Mouse (Mus musculus) urinary bladder, postnatal 25 days (tissue): Measurements from ENCODE around the gene Ptger1.

ENCODE experiments used
- DNase-seq: peaks from one replicate; pipeline ENCODE4 v3.0.0; 2022; ENCODE audit warnings: low spot score

Gene Ptger1

DNA sequence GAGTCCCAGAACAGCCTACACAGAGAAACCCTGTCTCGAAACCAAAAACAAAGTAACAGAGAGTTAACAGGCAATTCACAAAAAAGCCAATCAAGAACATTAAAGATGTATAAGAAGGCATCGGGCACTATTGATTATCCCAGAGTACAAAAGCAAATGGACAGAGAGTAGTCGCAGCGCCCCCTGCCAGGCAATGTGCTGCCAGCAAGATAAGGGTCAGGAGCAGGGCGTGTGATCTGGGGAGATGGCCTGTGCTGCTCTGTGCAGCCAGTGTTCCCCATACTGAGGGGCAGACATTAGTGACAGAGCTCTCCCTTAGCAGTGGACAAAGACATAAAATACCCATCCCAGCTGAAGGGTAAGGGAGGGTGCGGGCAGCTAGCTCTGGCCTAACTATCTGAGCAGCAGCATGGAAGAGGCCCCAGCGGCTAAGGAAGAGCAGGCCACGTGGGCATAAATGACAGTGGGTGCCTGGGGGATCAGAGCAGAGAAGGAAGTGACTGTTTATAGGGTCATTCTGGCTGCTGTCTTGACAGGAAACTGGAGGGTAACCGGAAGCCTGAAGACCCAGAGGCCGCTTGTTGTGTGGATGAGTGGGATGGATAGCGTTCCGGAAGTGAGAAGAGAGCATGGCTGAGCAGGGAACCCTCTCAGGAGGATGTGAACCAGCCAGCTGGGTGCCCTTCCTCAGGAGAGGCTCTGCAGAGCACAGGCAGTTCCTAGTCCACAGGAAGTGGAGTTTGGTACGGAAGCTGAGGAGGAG, 9.8 kb upstream of the Ptger1 start:
- no peak for DNase-seq

DNA sequence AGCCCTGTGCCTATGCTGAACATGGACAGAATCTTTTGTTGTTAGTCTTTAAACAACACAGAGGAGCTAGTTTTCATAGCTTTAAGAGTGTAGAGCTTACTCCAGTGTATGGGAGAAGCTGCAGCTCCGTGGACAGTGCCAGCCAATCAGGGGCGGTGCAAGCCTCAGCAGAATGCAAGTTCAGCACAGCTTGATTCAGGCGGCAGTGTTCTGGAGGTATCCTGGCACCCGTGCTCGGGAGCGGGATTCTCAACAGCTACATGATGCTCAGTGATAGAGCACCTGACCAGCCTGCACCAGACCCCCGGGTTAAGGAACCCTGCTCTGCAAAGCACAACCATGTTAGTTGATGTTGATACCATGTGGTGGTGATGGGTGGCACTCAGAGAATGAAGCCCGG, 5.9 kb upstream of the Ptger1 start:
- DNase-seq = no peak

DNA sequence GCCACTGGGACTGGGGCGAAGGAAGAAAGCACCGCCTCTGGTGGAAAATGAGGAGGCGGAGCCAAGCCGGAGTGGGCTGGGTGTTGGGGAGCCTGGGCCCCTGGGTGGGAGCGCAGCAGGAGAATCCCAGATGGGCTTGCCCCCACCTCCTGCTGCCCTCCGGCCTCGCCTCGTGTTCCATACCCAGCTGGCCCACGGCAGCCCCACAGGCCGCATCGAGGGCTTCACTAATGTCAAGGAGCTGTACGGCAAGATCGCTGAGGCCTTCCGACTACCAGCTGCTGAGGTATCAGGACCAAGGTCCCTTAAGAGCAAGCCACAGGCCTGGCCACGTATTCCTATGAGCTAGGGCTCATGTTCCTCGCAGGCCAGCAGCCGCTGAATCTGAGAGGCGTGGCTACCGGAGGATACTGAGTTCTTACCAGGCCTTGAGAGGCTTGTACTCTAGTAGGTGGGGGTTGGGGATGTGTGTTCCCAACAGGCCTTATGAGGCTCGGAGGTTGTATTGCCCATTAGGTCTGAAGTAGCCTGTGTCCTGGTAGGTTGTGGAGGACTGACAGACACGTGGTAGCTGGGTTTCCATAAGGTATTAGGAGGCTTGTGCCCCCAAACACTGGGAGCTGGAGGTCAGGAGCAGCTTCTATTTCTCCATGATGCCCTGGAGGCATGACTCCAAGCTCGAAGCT, 5.3 kb upstream of the Ptger1 start:
- DNase-seq = no peak

DNA sequence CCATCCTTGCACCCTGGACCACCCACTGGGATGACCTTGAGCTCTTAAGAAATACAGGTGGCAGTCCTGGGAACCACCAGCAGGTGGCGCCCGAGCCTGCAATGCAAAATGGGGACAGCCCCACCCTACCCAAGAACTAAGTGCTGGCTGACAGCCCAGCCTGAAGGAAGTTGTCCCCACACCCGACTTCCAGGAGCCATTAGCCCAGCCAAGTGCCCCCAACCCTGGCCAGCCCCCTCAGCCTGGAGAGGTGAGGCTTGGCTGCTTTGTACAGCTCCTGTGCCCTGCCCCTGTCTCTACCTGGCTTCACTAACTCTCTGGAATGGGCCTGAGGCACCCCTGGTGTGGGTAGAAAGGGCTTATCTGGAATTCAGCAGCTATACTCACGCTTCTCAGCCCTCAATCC, 4.1 kb upstream of the Ptger1 start:
- DNase-seq = peak; percentile 93

DNA sequence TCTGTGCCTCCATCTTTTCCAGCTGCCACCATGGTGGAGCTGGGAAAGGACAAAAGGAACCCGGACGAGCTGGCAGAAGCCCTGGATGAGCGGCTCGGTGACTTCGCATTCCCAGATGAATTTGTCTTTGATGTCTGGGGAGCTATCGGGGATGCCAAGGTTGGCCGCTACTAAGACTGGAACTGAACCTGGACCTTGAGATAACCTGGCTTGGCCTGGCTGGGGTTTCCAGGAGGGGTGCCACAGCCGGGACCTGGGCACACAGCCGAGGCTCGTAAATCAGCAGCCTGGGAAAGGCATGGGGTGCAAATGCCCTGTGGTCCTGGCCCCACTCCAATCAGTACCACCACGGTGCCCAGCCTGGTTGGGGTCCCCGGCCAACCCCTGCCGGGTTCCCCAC, 2.4 kb upstream of the Ptger1 start:
- no peak for DNase-seq

DNA sequence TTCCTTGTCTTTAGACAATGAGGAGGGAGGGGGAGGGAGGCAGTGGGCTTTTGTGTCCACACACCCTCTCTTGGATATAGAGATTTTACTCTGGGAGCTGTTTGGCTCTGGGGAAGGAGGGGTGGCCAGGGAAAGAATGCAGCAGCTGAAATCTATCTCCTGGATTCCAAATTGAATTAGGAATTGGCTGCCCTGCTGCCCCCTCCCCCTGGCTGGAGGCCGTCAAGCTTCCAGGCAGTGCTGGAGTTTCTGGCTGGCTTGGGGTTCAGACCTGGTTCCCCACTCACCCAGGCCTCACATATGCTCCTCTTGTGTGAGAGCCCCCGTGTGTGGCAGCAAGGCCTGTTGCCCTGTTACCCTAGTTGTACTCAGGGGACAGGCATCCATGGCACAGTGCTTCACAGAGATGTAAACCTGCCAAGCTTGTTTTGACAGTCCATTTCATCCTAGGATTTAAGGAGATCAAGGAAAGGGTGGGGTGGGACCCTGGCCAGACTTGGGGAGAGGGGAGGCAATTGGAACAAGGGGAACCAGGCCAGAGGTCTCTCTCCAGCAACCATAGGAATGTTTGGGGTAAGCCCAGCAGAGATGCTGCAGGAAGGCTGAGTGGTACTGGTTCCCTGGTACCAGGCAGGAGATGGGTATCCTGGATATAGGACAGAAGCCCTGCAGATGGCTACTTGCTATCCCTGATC, 1.4 kb upstream of the Ptger1 start:
- no peak for DNase-seq

DNA sequence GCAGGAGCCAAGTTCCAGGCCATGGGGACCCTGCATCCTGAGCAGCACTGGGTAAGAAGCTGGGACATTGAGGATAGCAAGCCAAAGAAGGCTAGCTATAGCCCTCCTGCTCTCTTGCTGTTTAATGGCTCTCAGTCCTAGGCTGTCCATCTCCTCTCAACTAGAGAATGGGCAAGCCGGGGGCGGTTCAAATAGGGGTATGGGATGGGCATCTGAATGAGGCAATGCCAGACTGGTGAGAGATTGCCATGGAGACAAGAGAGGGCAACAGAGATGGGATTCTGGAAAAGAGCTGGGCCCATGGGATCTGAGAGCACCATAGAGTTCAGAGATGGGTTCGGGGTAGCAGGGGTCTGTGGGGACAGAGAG, 372 bp downstream of the Ptger1 start:
- no peak for DNase-seq

DNA sequence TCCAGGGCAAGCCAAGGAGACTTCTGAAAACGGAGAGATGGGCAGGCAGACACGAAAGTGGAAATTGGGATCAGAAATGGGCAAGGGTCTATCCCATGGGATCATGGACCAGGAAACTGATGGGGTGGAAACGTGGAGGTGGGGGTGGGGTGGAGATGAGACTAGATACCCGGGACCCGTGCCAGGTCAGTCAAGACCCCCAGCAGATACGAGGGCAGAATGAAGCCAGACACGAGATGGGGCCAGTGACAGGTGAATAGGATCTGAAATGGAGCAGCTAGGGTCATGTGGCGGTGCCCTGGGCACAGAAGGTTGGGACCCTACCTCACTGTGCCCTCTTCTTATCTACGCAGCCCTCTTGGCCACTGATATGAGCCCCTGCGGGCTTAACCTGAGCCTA, 1.0 kb downstream of the Ptger1 start:
- DNase-seq = no peak

DNA sequence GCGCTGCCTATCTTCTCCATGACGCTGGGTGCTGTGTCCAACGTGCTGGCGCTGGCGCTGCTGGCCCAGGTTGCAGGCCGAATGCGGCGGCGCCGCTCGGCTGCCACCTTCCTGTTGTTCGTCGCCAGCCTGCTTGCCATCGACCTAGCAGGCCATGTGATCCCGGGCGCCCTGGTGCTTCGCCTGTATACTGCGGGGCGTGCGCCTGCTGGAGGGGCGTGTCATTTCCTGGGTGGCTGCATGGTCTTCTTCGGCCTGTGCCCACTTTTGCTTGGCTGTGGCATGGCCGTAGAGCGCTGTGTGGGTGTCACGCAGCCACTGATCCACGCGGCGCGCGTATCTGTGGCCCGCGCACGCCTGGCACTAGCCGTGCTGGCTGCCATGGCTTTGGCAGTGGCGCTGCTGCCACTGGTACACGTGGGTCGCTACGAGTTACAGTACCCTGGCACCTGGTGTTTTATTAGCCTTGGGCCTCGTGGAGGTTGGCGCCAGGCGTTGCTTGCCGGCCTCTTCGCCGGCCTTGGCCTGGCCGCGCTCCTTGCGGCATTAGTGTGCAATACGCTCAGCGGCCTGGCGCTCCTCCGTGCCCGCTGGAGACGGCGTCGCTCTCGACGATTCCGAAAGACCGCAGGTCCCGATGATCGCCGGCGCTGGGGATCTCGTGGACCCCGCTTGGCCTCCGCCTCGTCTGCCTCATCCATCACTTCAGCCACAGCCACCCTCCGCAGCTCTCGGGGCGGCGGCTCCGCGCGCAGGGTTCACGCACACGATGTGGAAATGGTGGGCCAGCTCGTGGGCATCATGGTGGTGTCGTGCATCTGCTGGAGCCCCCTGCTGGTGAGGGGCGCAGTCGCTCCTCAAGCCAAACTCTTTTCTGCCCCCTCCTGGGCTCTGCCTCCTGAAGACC, 1.8 kb downstream of the Ptger1 start:
- peak; percentile 51 for DNase-seq

DNA sequence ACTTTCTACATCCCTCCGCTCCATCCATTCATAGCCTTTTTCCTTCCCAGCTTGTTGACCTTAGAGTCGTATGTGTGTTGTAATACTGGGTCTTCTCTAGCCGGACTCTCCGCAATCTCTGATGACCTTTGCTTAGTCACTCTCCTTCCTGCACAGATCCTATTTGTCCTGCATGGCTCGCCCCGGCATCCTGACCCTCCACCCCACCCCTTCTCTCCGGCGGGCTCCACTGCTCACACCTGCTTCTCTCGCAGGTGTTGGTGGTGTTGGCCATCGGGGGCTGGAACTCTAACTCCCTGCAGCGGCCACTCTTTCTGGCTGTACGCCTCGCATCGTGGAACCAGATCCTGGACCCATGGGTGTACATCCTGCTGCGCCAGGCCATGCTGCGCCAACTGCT, 2.5 kb downstream of the Ptger1 start:
- DNase-seq = no peak

DNA sequence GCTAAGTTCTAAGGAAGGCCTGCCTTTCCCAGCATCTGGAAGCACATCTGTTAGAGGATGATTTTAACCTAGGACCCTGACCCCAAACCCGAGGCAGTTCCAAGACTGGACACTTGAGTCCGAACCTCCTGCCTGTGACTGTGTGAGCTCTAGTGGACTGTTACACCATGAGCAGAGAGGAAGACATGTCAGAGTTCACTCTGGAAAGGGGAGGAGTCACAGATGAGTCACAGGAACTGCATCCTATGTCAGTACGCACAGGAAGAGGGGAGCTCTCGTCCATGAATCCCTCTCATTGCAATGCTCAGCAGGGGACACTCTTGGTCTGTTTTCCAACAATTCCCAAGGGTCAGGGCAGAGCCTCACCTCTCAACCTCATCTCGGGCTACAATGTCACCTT, 6.5 kb downstream of the Ptger1 start:
- no peak for DNase-seq

DNA sequence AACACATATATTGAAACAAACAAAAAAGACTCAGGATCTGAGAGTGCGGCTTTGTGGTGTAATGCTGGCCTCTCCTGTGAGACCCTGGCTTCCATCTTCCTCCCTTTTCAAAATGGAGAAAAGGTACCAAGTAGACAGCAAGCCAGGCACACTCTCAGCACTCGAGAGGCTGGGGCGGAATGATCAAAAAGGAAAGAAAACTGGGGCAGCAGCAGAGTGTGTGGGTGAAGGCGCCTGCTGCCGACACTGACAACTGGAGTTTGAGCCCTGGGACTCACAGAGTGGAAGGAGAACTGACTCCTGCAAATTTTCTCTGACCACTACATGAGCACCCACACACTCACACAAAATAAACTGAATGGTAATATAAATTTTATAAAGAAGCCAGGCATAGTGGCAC, 8.0 kb downstream of the Ptger1 start:
- no peak for DNase-seq

DNA sequence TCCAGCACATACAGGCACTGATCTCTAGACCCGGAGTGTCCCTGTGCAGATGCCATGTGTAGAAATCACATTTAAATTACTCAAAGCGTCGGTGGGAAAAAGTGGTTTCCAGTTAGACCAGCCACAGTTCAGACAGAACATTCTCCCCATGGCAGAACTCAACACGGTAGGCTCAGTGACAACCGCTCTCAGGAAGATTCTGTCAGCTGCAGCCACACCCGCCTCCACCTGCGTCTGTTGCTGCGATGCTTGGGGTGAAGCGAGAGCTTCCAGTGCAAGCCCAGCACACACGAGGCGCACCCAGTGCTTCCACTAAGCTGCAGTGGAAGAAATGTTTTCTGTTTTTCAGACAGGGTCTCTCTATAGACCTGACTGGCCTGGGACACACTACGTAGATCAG, 13.4 kb downstream of the Ptger1 start:
- DNase-seq = no peak

DNA sequence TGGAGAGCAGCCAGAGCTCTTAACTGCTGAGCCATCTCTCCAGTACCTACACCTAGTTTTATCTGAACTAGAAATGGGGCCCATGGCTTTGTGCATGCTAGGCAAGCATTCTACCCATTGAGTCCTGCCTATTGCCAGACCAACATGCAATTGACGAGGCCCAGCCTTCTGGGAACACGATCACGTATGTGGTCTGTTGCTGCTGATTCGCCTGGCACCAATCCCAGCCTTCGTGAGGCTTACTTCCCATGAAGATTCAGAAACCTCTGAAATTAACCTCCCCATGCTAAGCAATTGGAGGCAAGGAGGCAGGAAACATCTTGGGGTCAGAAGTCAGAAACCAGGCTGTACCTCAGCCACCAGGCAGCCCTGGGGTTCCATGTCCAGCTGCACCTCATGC, 14.1 kb downstream of the Ptger1 start:
- DNase-seq = no peak

DNA sequence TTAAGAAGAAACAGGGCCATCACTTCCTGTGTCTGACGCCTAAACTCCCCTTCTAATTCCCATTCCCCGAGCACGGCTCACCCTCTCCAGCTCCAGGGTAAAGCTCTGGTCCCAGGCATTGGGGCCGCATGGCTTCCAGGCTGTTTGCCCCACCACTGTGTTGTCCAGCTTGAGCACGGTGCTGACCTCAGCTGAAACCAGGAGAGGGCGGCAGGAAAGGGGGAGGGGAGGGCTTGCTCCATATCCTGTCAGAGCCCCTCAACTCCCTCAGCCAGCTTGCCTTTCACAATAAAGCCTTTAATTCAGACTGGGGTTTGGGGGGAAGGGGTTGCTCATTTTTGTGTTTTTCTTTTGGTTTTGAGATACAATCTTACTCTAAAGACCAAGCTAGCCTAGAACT, 14.6 kb downstream of the Ptger1 start:
- DNase-seq = no peak

DNA sequence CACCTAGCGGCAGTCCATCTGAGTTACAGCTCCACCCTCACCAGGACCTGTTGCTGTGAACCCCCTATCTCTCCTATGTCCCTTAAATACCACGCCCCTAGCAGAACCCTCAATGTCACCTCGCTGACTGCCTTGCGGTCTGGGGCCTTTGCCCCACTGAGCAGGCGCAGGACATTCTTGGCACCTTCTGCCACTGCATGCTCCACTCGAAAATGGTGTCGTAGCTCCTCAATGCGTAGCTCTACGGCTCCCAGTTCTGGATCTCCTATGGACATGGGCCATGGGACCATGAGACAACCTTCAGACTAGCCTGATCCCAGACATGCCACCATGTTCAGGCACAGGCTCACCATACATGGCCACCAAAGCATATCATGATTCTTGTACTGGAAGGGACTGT, 18.0 kb downstream of the Ptger1 start:
- DNase-seq = no peak

DNA sequence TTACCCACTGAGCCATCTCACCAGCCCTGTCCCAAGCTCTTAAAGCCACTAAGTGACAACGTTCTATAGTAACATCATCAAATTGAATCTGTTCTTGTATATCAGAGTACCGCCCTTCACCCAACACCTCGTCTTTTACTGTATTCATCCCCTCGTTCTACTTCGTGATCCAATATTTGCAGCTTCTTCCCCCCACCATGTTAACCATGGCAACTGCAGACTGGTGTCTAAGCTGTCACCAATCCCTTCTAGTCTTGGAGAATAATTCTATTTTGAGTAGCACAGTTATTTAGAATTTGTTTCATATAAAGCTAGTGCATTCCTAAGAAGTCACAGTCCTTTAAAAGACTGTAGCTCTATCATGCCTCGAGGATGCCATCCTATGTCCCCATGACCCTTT, 22.8 kb downstream of the Ptger1 start:
- DNase-seq = no peak

DNA sequence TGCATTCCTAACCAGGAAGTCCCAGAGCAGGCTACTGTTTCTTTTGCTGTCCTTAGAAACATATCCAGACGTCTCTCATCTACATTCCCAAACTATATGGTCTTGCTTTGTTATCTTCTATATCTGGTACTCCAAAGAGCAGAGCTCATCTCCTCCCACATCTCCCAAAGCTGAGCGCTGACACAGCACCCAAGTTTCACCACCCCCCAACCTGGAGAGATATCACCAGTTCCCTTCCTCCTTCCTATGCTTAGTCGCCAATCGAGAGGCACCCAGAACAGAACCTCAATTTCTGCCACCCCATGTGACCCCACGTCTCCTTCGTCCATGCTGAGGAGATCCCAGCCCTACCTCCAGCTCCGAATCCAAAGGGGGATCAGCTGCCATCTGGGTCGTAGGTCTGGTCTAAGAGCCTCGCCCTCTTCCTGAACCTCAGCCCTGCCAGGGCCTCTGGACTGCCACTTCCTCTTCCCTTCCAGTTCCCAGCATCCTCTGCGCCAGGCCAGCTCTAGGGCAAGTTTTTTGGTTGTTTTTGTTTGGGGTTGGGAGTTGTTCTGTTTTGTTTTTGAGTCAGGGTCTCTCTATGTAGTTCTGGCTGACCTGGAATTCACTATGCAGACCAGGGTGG, 27.2 kb downstream of the Ptger1 start:
- DNase-seq = no peak

DNA sequence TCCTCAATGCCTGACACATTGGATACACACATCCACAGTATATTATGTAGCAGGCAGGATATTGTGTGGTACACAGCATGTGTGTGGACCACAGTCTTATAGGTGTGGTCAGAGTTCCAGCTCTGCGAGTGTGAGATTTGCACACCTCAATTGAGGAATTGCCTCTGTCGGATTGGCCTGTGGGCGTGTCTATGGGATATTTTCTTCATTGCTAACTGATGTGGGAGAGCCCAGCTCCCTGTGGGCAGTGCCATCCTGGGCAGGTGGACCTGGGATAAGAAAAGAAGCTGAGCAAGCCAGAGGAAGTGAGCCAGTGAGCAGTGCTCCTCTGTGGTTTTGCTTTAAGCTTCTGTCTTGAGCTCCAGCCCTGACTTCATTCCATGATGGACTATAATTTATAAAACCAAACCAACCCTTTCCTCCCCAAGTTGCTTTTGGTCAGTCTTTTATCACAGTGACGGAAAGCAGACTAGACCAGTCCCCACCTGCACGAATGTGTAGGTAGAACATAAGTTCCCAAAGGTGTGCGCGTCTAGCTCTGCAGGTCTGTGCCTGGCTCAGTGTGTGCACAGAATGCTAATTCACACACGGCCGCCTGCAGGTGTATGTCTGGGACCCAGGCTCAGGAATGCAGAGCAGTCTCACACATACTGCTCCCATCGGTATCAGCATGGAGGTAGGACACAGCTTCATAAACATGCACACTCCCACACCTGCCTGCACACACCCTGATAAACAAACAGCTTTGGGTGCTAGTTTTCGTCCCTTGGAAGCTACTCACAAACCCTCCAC, 28.1 kb downstream of the Ptger1 start:
- DNase-seq = no peak

DNA sequence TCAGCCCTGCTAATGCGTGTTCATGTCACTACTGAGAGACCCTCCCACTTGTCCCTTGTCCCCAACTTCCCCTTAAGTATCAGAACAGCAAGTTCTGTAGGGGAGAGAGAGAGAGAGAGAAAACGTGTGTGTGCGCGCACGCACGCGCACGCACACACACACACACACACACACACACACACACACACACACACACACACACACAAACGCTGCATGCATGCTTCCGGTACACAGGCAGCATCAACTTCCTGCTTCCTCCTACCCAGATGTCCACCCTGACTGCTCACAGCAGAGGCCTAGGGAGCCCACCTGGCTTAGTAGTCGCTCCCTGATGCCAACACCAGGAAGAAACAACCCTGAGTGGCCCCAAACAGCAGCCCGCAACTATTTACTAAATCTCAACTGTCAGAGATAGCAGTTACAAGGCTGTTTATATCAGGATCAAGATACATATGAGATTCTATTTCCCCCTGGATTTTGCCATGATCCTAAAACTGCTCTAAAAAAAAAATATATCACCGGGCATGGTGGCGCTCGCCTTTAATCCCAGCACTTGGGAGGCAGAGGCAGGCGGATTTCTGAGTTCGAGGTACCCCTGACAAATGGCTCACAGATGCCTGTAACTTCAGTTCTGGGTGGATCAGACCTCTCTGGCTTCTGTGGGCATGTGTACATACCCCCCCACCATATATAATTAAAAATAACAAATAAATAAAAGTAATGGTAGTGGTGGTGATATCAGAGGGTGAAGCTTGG, 29.1 kb downstream of the Ptger1 start:
- DNase-seq = no peak
